16 mouse cellular contexts compared by ENCODE assay signal in the genomic region with DNA sequence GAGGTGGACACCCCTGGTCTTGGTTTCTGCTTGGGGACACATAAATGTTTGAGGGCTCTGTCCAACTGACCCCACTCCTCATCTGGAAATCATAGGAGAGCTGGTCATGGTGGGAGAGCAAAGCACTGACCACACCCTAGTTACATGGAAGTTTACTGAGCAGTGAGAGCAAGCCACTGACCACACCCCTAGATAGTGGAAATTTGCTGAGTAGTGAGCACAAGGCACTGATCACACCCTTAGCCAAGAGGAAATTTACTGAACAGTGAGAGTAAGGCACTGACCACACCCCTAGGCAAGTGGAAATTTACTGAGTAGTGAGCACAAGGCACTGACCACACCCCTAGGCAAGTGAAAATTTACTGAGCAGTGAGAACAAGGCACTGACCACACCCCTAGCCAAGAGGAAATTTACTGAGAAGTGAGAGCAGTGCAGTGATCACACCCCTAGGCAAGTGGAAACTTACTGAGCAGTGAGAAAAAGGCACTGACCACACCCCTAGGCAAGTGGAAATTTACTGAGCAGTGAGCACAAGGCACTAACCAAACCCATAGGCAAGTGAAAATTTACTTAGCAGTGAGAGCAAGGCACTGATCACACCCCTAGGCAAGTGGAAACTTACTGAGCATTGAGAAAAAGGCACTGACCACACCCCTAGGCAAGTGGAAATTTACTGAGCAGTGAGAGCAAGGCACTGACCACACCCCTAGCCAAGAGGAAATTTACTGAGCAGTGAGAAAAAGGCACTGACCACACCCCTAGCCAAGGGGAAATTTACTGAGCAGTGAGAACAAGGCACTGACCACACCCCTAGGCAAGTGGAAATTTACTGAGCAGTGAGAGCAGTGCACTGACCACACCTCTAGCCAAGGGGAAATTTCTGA. TPM values are rescaled to one million over a fixed set of nuclear protein-coding genes. Genes with fewer than 3 reads are reported as not detected.
DNase-seq lines count a peak whose midpoint lies in the region; ATAC-seq and TF ChIP-seq lines count a peak whose summit lies in the region.
"Had no signal": no experiment of that assay in that cellular context is flagged by ENCODE, and none has a peak within 500 bp of the region (broad histone marks: within the 10 kb centered on the region; RNA-seq: fewer than 3 reads in every experiment).

No protein-coding gene starts in this region.

- no peak overlapping the region for H3K27ac ChIP-seq in lung, embryonic 14.5 days (ENCODE audit: low read depth)
- no peak overlapping the region for H3K27ac ChIP-seq in stomach, postnatal 0 days (replicated peaks)
- H3K27ac ChIP-seq in midbrain, embryonic 10.5 days (replicated peaks) = no peak overlapping the region
- H3K27ac ChIP-seq: hindbrain, embryonic 13.5 days; midbrain, embryonic 13.5 days had no signal

- H3K9me3 ChIP-seq in lung, embryonic 14.5 days (ENCODE audit: low read depth, low read length) = no peaks in the 10 kb centered on the region
- H3K9me3 ChIP-seq in stomach, postnatal 0 days (ENCODE audit: control insufficient read depth, low read length) = no peaks in the 10 kb centered on the region
- H3K9me3 ChIP-seq in midbrain, embryonic 10.5 days (replicated peaks) = no peaks in the 10 kb centered on the region
- H3K9me3 ChIP-seq: hindbrain, embryonic 13.5 days; midbrain, embryonic 13.5 days had no signal

- H3K4me2 ChIP-seq in lung, embryonic 14.5 days = no peak overlapping the region
- H3K4me2 ChIP-seq in stomach, postnatal 0 days (replicated peaks; ENCODE audit: low read depth) = no peak overlapping the region
- H3K4me2 ChIP-seq: hindbrain, embryonic 13.5 days; midbrain, embryonic 13.5 days had no signal

- no peak for TF ChIP-seq EP300 in stomach, postnatal 0 days (optimal IDR thresholded peaks at IDR 0.05)

- H3K9ac ChIP-seq in lung, embryonic 14.5 days = no peak overlapping the region
- no peak overlapping the region for H3K9ac ChIP-seq in stomach, postnatal 0 days (ENCODE audit: low read length)
- H3K9ac ChIP-seq: hindbrain, embryonic 13.5 days; midbrain, embryonic 13.5 days had no signal

- H3K27me3 ChIP-seq in lung, embryonic 14.5 days (ENCODE audit: insufficient read depth, low read length) = no peaks in the 10 kb centered on the region
- H3K27me3 ChIP-seq in stomach, postnatal 0 days (ENCODE audit: control insufficient read depth, insufficient read depth, low read length) = no peaks in the 10 kb centered on the region
- H3K27me3 ChIP-seq in midbrain, embryonic 10.5 days (ENCODE audit: low read depth, poor library complexity, severe bottlenecking) = no peaks in the 10 kb centered on the region
- H3K27me3 ChIP-seq: hindbrain, embryonic 13.5 days; midbrain, embryonic 13.5 days had no signal

- ATAC-seq in lung, embryonic 14.5 days (ENCODE audit: insufficient read depth) = no peak
- peak; percentile 83 for ATAC-seq in stomach, postnatal 0 days (ENCODE audit: low FRiP score, low TSS enrichment)
- ATAC-seq: intestine, postnatal 0 days; midbrain, embryonic 13.5 days had no signal

- H3K36me3 ChIP-seq in lung, embryonic 14.5 days (ENCODE audit: insufficient read depth) = no peaks in the 10 kb centered on the region
- H3K36me3 ChIP-seq in stomach, postnatal 0 days (ENCODE audit: control insufficient read depth, insufficient read depth, low read length) = no peaks in the 10 kb centered on the region
- no peaks in the 10 kb centered on the region for H3K36me3 ChIP-seq in midbrain, embryonic 10.5 days
- H3K36me3 ChIP-seq: hindbrain, embryonic 13.5 days; midbrain, embryonic 13.5 days had no signal

- DNase-seq in lung, embryonic 14.5 days = peak; percentile 17
- DNase-seq in lung, postnatal 10 days = no peak
- DNase-seq in NIH3T3 (ENCODE audit: low read depth) = peak; percentile 41
- peak; percentile 45 for DNase-seq in induced T-regulatory cell, adult 2 months (ENCODE audit: low read depth)
- DNase-seq in stomach, postnatal 0 days (ENCODE audit: low spot score) = no peak
- no peak for DNase-seq in cerebellum, adult 11 months
- no peak for DNase-seq in midbrain, embryonic 10.5 days (ENCODE audit: low spot score)
- no peak for DNase-seq in right cerebral cortex, postnatal 36 days (ENCODE audit: low spot score in 2 of 2)
- DNase-seq: cerebellum, adult 9-10 months; gastrocnemius, postnatal 14 days; kidney, postnatal 36 days; liver; thymus, postnatal 36 days had no signal

- TF ChIP-seq CTCF in lung, embryonic 14.5 days (IDR thresholded peaks at IDR 0.05; ENCODE audit: low read depth) = no peak
- no peak for TF ChIP-seq CTCF in stomach, postnatal 0 days (IDR thresholded peaks at IDR 0.05; ENCODE audit: low read depth)

- no peaks in the 10 kb centered on the region for H3K4me1 ChIP-seq in lung, embryonic 14.5 days (ENCODE audit: insufficient read depth)
- no peaks in the 10 kb centered on the region for H3K4me1 ChIP-seq in stomach, postnatal 0 days (replicated peaks; ENCODE audit: control insufficient read depth, insufficient read depth)
- no peaks in the 10 kb centered on the region for H3K4me1 ChIP-seq in midbrain, embryonic 10.5 days
- H3K4me1 ChIP-seq: hindbrain, embryonic 13.5 days; midbrain, embryonic 13.5 days had no signal

- H3K4me3 ChIP-seq in lung, embryonic 14.5 days (ENCODE audit: low read depth, low read length) = no peak overlapping the region
- H3K4me3 ChIP-seq in stomach, postnatal 0 days (ENCODE audit: low read depth, low read length) = no peak overlapping the region
- H3K4me3 ChIP-seq in midbrain, embryonic 10.5 days = no peak overlapping the region
- H3K4me3 ChIP-seq: hindbrain, embryonic 13.5 days; midbrain, embryonic 13.5 days had no signal

RNA-seq across cellular contexts. Expression of gene Tnfrsf22, which starts 17.2 kb away (rescaled TPM):
- polyA plus RNA-seq in lung, embryonic 14.5 days (2014; fragmentation: Nextera tagmentation; extraction: Ambion mirVana) = 9.3 and 13.6 TPM in 2 replicates
- 3.9 and 4.7 TPM in 2 replicates for polyA plus RNA-seq in stomach, postnatal 0 days (2015; fragmentation: Nextera tagmentation; extraction: Ambion mirVana)
- polyA plus RNA-seq in midbrain, embryonic 10.5 days (2016; fragmentation: Nextera tagmentation; extraction: Ambion mirVana) = 9.3 and 9.9 TPM in 2 replicates

RNA-seq across cellular contexts. Expression of gene Tnfrsf23, which starts 19.0 kb away (rescaled TPM):
- 0.95 and 1.1 TPM in 2 replicates for polyA plus RNA-seq in lung, embryonic 14.5 days (2014; fragmentation: Nextera tagmentation; extraction: Ambion mirVana)
- 2.9 and 4.0 TPM in 2 replicates for polyA plus RNA-seq in stomach, postnatal 0 days (2015; fragmentation: Nextera tagmentation; extraction: Ambion mirVana)
- polyA plus RNA-seq in midbrain, embryonic 10.5 days (2016; fragmentation: Nextera tagmentation; extraction: Ambion mirVana) = 0.30 and 0.38 TPM in 2 replicates

RNA-seq across cellular contexts. Expression of gene Tnfrsf26, which starts 38.1 kb away (rescaled TPM):
- 0.11 and 0.24 TPM in 2 replicates for polyA plus RNA-seq in lung, embryonic 14.5 days (2014; fragmentation: Nextera tagmentation; extraction: Ambion mirVana)
- polyA plus RNA-seq in stomach, postnatal 0 days (2015; fragmentation: Nextera tagmentation; extraction: Ambion mirVana) = 0.13 and 0.17 TPM in 2 replicates
- polyA plus RNA-seq in midbrain, embryonic 10.5 days (2016; fragmentation: Nextera tagmentation; extraction: Ambion mirVana) = 0.29 and 0.41 TPM in 2 replicates

Comparison
In these comparisons a context has a peak if more than half of its experiments do, and no peak if none do; other contexts are left out.
1. DNase-seq: peak in lung, embryonic 14.5 days (single experiment), NIH3T3 (single experiment) and induced T-regulatory cell, adult 2 months (single experiment); none in lung, postnatal 10 days (single experiment), stomach, postnatal 0 days (single experiment), cerebellum, adult 11 months (single experiment), midbrain, embryonic 10.5 days (single experiment) and right cerebral cortex, postnatal 36 days (0 of 2).